Mouse (Mus musculus) limb, embryonic 14.5 days (tissue): ENCODE results near the gene Rpl10-ps3. TPM values are rescaled to one million over a fixed set of nuclear protein-coding genes. Genes with fewer than 3 reads are reported as not detected.

ENCODE experiments used
- ATAC-seq: fragments of 200-750 bp; cut with Nextera tagmentation; 2 replicates; pipeline ENCODE4 v1.8.0; 2017; ENCODE audit warnings: low read depth, moderate number of reproducible peaks, moderate TSS enrichment; ENCODE audit not compliant: low FRiP score
- DNase-seq: peaks from one replicate; pipeline ENCODE4 v3.0.0-alpha.2; 2015; ENCODE audit warnings: low spot score
- H3K27ac ChIP-seq: fragments of 300-500 bp; sonication (generic); replicated peaks from 2 replicates; pipeline ENCODE4 v1.5.1; 2014; ENCODE audit warnings: low read depth, mild to moderate bottlenecking, low read length, moderate library complexity, mixed read lengths
- H3K27me3 ChIP-seq: fragments of 300-500 bp; sonication (generic); 2 replicates; pipeline ENCODE4 v1.6.1; 2014; ENCODE audit warnings: low read length, mixed read lengths; ENCODE audit not compliant: control insufficient read depth, insufficient read depth
- H3K36me3 ChIP-seq: fragments of 300-500 bp; sonication (generic); 2 replicates; pipeline ENCODE4 v1.6.1; 2014; ENCODE audit warnings: mild to moderate bottlenecking, low read length, moderate library complexity, mixed read lengths; ENCODE audit not compliant: control insufficient read depth, insufficient read depth
- H3K4me1 ChIP-seq: fragments of 300-500 bp; sonication (generic); 2 replicates; pipeline ENCODE4 v1.6.1; 2014; ENCODE audit warnings: antibody characterized with exemption, low read length, mixed read lengths; ENCODE audit not compliant: control insufficient read depth, insufficient read depth
- H3K4me2 ChIP-seq: fragments of 300-500 bp; sonication (generic); replicated peaks from 2 replicates; pipeline ENCODE4 v1.6.1; 2014; ENCODE audit warnings: low read depth, mild to moderate bottlenecking, low read length, moderate library complexity; ENCODE audit not compliant: severe bottlenecking
- H3K4me3 ChIP-seq: fragments of 300-500 bp; sonication (generic); replicated peaks from 2 replicates; pipeline ENCODE4 v1.5.1; 2014; ENCODE audit warnings: low read length
- H3K9ac ChIP-seq: fragments of 300-500 bp; sonication (generic); 2 replicates; pipeline ENCODE4 v1.6.1; 2014; ENCODE audit warnings: mild to moderate bottlenecking, low read depth, low read length, moderate library complexity; ENCODE audit not compliant: severe bottlenecking
- H3K9me3 ChIP-seq: fragments of 300-500 bp; sonication (generic); 2 replicates; pipeline ENCODE4 v1.6.1; 2016; ENCODE audit warnings: low read length; ENCODE audit not compliant: control insufficient read depth
- POLR2A ChIP-seq: fragments of 200-500 bp; IDR thresholded peaks from 2 replicates; pipeline ENCODE4 v1.8.0; 2012; ENCODE audit warnings: inconsistent platforms, mild to moderate bottlenecking, moderate library complexity, borderline replicate concordance; ENCODE audit not compliant: insufficient read depth, insufficient read length; ENCODE audit errors: extremely low read depth
- WGBS: fragments of 180-500 bp; shearing (Covaris S2); extraction: QIAGEN DNeasy Blood & Tissue Kit; methylation state at CpG from one replicate; pipeline ENCODE4 v1.1.7; 2014; 5-methylcytosine and 5-hydroxymethylcytosine counted together
- polyA plus RNA-seq, 2 experiments: library from polyadenylated mRNA; depleted of rRNA in 1 of 2; stranded (reverse) in 1 of 2; unstranded in 1 of 2; fragments of >200 nt; fragmentation: Nextera tagmentation in 1 of 2; extraction: Ambion mirVana in 1 of 2; gene quantifications; 2 replicates each; pipeline versions ENCODE4 v1.2.1 to v1.2.3; 2012 to 2014

The Rpl10-ps3 gene
- polyA plus RNA-seq, 2 experiments = 99.3 to 385 TPM

GRCm38 (mm10) chr9:50298389-50298788 is 46.4 kb downstream of the Rpl10-ps3 start:
- no peak overlapping the region for H3K4me3 ChIP-seq
- H3K4me2 ChIP-seq = no peak overlapping the region
- no peaks in the 10 kb centered on the region for H3K4me1 ChIP-seq
- no peaks in the 10 kb centered on the region for H3K36me3 ChIP-seq
- no peaks in the 10 kb centered on the region for H3K27me3 ChIP-seq
- 60% methylated on average over 2 of the region's 2 CpGs for WGBS
- TF ChIP-seq POLR2A = no peak
- ATAC-seq (no peak), DNase-seq (peak; percentile 23)
- no peaks in the 10 kb centered on the region for H3K9me3 ChIP-seq
- H3K9ac ChIP-seq = no peak overlapping the region
- H3K27ac ChIP-seq = no peak overlapping the region

Other genes with a start within 250 kb of the Rpl10-ps3 start
- gene Plet1, start 149.6 kb upstream of the Rpl10-ps3 start, polyA plus RNA-seq (2012; rRNA removed) = 0.74 and 0.93 TPM in 2 replicates
- 0.41 and 0.70 TPM in 2 replicates for gene Plet1, start 149.6 kb upstream of the Rpl10-ps3 start, polyA plus RNA-seq (2014; fragmentation: Nextera tagmentation; extraction: Ambion mirVana)
- 49.3 and 64.3 TPM in 2 replicates for gene Pts, start 183.8 kb upstream of the Rpl10-ps3 start, polyA plus RNA-seq (2012; rRNA removed)
- 64.2 and 72.3 TPM in 2 replicates for gene Pts, start 183.8 kb upstream of the Rpl10-ps3 start, polyA plus RNA-seq (2014; fragmentation: Nextera tagmentation; extraction: Ambion mirVana)
- gene Il18, start 209.9 kb upstream of the Rpl10-ps3 start, polyA plus RNA-seq (2012; rRNA removed) = 2.2 and 2.4 TPM in 2 replicates
- gene Il18, start 209.9 kb upstream of the Rpl10-ps3 start, polyA plus RNA-seq (2014; fragmentation: Nextera tagmentation; extraction: Ambion mirVana) = 2.4 and 2.9 TPM in 2 replicates
- 0.09 and 0.26 TPM in 2 replicates for gene Bco2, start 210.2 kb upstream of the Rpl10-ps3 start, polyA plus RNA-seq (2012; rRNA removed)
- gene Bco2, start 210.2 kb upstream of the Rpl10-ps3 start, polyA plus RNA-seq (2014; fragmentation: Nextera tagmentation; extraction: Ambion mirVana) = 0.12 and 0.14 TPM in 2 replicates
- gene Tex12, start 216.4 kb upstream of the Rpl10-ps3 start, polyA plus RNA-seq (2012; rRNA removed) = not detected in 2 replicates
- not detected in 2 replicates for gene Tex12, start 216.4 kb upstream of the Rpl10-ps3 start, polyA plus RNA-seq (2014; fragmentation: Nextera tagmentation; extraction: Ambion mirVana)